Mouse (Mus musculus): ENCODE measurements at regions not wholly inside any gene's neighbourhood (a gene's known extent, or its start where the extent isn't known, plus 50 kb on each side); places are given as distances from the start of the nearest gene placed in this dataset.

- no peaks in the 10 kb centered on the region for H3K27me3 ChIP-seq (replicated peaks; ENCODE audit: control insufficient read depth, insufficient read depth, low read length)
- no peak overlapping the region for H3K4me3 ChIP-seq (ENCODE audit: low read depth, low read length)
- H3K36me3 ChIP-seq (ENCODE audit: control insufficient read depth, insufficient read depth, low read length): no peaks in the 10 kb centered on the region
- 97% methylated on average over 2 of the region's 2 CpGs for WGBS
- no peak overlapping the region for H3K9ac ChIP-seq (ENCODE audit: low read length)
- H3K9me3 ChIP-seq (replicated peaks; ENCODE audit: control insufficient read depth, low read length): no peaks in the 10 kb centered on the region
- DNase-seq (ENCODE audit: low spot score): no peak
- H3K27ac ChIP-seq (ENCODE audit: low read depth, low read length): no peak overlapping the region
- H3K4me1 ChIP-seq (ENCODE audit: control insufficient read depth, insufficient read depth, low read length): no peaks in the 10 kb centered on the region
- no peak overlapping the region for H3K4me2 ChIP-seq (ENCODE audit: low read length)
- no peak for ATAC-seq
Measured at GRCm38 (mm10) chr2:72880016-72880415, 100.2 kb downstream of the Sp3 start.

- Histone ChIP-seq H3K36me3 (ENCODE audit: control insufficient read depth, insufficient read depth, low read length) (no peaks in the 10 kb centered on the region), H3K9me3 (replicated peaks; ENCODE audit: control insufficient read depth, low read length) (no peaks in the 10 kb centered on the region), H3K4me3 (ENCODE audit: low read depth, low read length) (no peak overlapping the region), H3K27me3 (replicated peaks; ENCODE audit: control insufficient read depth, insufficient read depth, low read length) (no peaks in the 10 kb centered on the region), H3K27ac (ENCODE audit: low read depth, low read length) (no peak overlapping the region), H3K4me1 (ENCODE audit: control insufficient read depth, insufficient read depth, low read length) (no peaks in the 10 kb centered on the region), H3K9ac (ENCODE audit: low read length) (no peak overlapping the region), H3K4me2 (ENCODE audit: low read length) (no peak overlapping the region)
- DNase-seq (ENCODE audit: low spot score) (no peak), ATAC-seq (no peak)
- 66% methylated on average over 2 of the region's 2 CpGs for WGBS
Measured at GRCm38 (mm10) chr2:72881554-72881953, 98.7 kb downstream of the Sp3 start.

- no peak overlapping the region for H3K9ac ChIP-seq (ENCODE audit: low read length)
- H3K4me2 ChIP-seq (ENCODE audit: low read length): no peak overlapping the region
- H3K36me3 ChIP-seq (ENCODE audit: control insufficient read depth, insufficient read depth, low read length): no peaks in the 10 kb centered on the region
- H3K27ac ChIP-seq (ENCODE audit: low read depth, low read length): no peak overlapping the region
- no peaks in the 10 kb centered on the region for H3K27me3 ChIP-seq (replicated peaks; ENCODE audit: control insufficient read depth, insufficient read depth, low read length)
- DNase-seq (ENCODE audit: low spot score) (no peak), ATAC-seq (no peak)
- no peaks in the 10 kb centered on the region for H3K9me3 ChIP-seq (replicated peaks; ENCODE audit: control insufficient read depth, low read length)
- H3K4me3 ChIP-seq (ENCODE audit: low read depth, low read length): no peak overlapping the region
- no peaks in the 10 kb centered on the region for H3K4me1 ChIP-seq (ENCODE audit: control insufficient read depth, insufficient read depth, low read length)
- 91% methylated on average over 2 of the region's 2 CpGs for WGBS
Measured at GRCm38 (mm10) chr2:72886250-72886649, 94.0 kb downstream of the Sp3 start.
